Mouse (Mus musculus) CH12.LX (cell line): ENCODE data around the gene Mybpc3. TPM values are rescaled to one million over a fixed set of nuclear protein-coding genes. Genes with fewer than 3 reads are reported as not detected.

Experiments
- DNase-seq: peaks from one replicate; pipeline ENCODE4 v3.0.0-alpha.2; 2013; ENCODE audit errors: extremely low read depth
- H3K27ac ChIP-seq: 2 replicates; pipeline ENCODE4 v1.5.1; 2012; ENCODE audit warnings: low read depth, mild to moderate bottlenecking, control low read depth, moderate library complexity; ENCODE audit not compliant: insufficient read depth
- H3K27me3 ChIP-seq: replicated peaks from 2 replicates; pipeline ENCODE3; 2012; ENCODE audit warnings: inconsistent platforms
- H3K36me3 ChIP-seq, 2 experiments: replicated peaks in 1 of 2; 2 replicates each; pipeline versions ENCODE3 to v1.6.1; 2012; ENCODE audit warnings: inconsistent platforms in 1 of 2, low read length in 1 of 2, mild to moderate bottlenecking in 1 of 2, mixed read lengths in 1 of 2, moderate library complexity in 1 of 2; ENCODE audit not compliant: control insufficient read depth in 1 of 2, insufficient read depth in 1 of 2
- H3K4me1 ChIP-seq, 2 experiments: 2 replicates each; pipeline ENCODE4 v1.6.1; 2012; ENCODE audit warnings: inconsistent platforms in 1 of 2, moderate library complexity in 1 of 2; ENCODE audit not compliant: insufficient read depth in 2 of 2, control insufficient read depth in 1 of 2
- H3K4me2 ChIP-seq: 2 replicates; pipeline ENCODE4 v1.6.1; 2012; ENCODE audit warnings: low read depth, mild to moderate bottlenecking, control low read depth; ENCODE audit not compliant: poor library complexity, insufficient read depth, severe bottlenecking
- H3K4me3 ChIP-seq, 3 experiments: fragments of 150-350 bp in 1 of 3; sonication (generic) in 1 of 3; replicated peaks in 1 of 3; 2 replicates each; pipeline versions ENCODE3 to v1.5.1; 2011 to 2012; ENCODE audit warnings: low read depth in 2 of 3, low read length in 2 of 3, mild to moderate bottlenecking in 2 of 3, moderate library complexity in 2 of 3, control low read depth in 1 of 3, improper control_type of control experiment in 1 of 3, inconsistent platforms in 1 of 3, mixed read lengths in 1 of 3; ENCODE audit not compliant: poor library complexity in 1 of 3
- H3K79me2 ChIP-seq: replicated peaks from 2 replicates; pipeline ENCODE4 v1.6.1; 2012; ENCODE audit warnings: mild to moderate bottlenecking, moderate library complexity; ENCODE audit not compliant: control insufficient read depth, poor library complexity, insufficient read depth, severe bottlenecking; ENCODE audit errors: extremely low read depth
- H3K9ac ChIP-seq: 2 replicates; pipeline ENCODE4 v1.6.1; 2012; ENCODE audit warnings: low read depth, mild to moderate bottlenecking, control low read depth, moderate library complexity; ENCODE audit not compliant: insufficient read depth
- H3K9me3 ChIP-seq: replicated peaks from 2 replicates; pipeline ENCODE3; 2012; ENCODE audit warnings: low read length, inconsistent platforms, mixed read lengths
- CHD1 ChIP-seq: IDR thresholded peaks from 2 replicates; pipeline ENCODE4 v1.6.1; 2012; ENCODE audit warnings: low read depth, low read length, improper control_type of control experiment, inconsistent platforms
- CHD2 ChIP-seq: IDR thresholded peaks from 2 replicates; pipeline ENCODE4 v1.6.1; 2011; ENCODE audit warnings: low read length, improper control_type of control experiment
- CTCF ChIP-seq, 2 experiments: IDR thresholded peaks in 1 of 2; conservative IDR thresholded peaks in 1 of 2; 2 replicates each; pipeline ENCODE4 v1.5.1; 2011 to 2012; ENCODE audit warnings: low read depth in 2 of 2, low read length in 2 of 2, improper control_type of control experiment in 1 of 2, inconsistent platforms in 1 of 2, mild to moderate bottlenecking in 1 of 2, moderate library complexity in 1 of 2
- EP300 ChIP-seq: IDR thresholded peaks from 2 replicates; pipeline ENCODE4 v1.6.1; 2011; ENCODE audit warnings: low read length, improper control_type of control experiment
- ETS1 ChIP-seq: conservative IDR thresholded peaks from 2 replicates; pipeline ENCODE4 v1.6.1; 2012; ENCODE audit warnings: low read depth, mild to moderate bottlenecking, inconsistent platforms, low read length, improper control_type of control experiment, moderate library complexity
- GABPA ChIP-seq: IDR thresholded peaks from 2 replicates; pipeline ENCODE4 v1.6.1; 2012; ENCODE audit warnings: low read depth, low read length, improper control_type of control experiment, inconsistent platforms; ENCODE audit not compliant: insufficient replicate concordance
- IRF4 ChIP-seq: IDR thresholded peaks from 2 replicates; pipeline ENCODE4 v1.6.1; 2014; ENCODE audit warnings: low read depth, mild to moderate bottlenecking, inconsistent platforms, low read length, improper control_type of control experiment
- JUND ChIP-seq: conservative IDR thresholded peaks from 2 replicates; pipeline ENCODE4 v1.6.1; 2011; ENCODE audit warnings: low read depth, low read length, improper control_type of control experiment
- MAFK ChIP-seq: IDR thresholded peaks from 2 replicates; pipeline ENCODE4 v1.6.1; 2011; ENCODE audit warnings: low read length, improper control_type of control experiment; ENCODE audit not compliant: insufficient replicate concordance
- MAX ChIP-seq: IDR thresholded peaks from 2 replicates; pipeline ENCODE4 v1.6.1; 2011; ENCODE audit warnings: low read length, improper control_type of control experiment
- MAZ ChIP-seq: IDR thresholded peaks from 2 replicates; pipeline ENCODE4 v1.6.1; 2012; ENCODE audit warnings: low read depth, mild to moderate bottlenecking, inconsistent platforms, low read length, improper control_type of control experiment, moderate library complexity
- MEF2A ChIP-seq: IDR thresholded peaks from 2 replicates; pipeline ENCODE4 v1.6.1; 2014; ENCODE audit warnings: low read depth, mild to moderate bottlenecking, inconsistent platforms, low read length, improper control_type of control experiment, borderline replicate concordance
- MXI1 ChIP-seq: IDR thresholded peaks from 2 replicates; pipeline ENCODE4 v1.6.1; 2011; ENCODE audit warnings: mild to moderate bottlenecking, low read depth, low read length, improper control_type of control experiment
- MYC ChIP-seq: IDR thresholded peaks from 2 replicates; pipeline ENCODE4 v1.6.1; 2011; ENCODE audit warnings: low read depth, mild to moderate bottlenecking, improper control_type of control experiment, low read length
- NRF1 ChIP-seq: IDR thresholded peaks from 2 replicates; pipeline ENCODE4 v1.6.1; 2014; ENCODE audit warnings: low read depth, mild to moderate bottlenecking, inconsistent platforms, low read length, improper control_type of control experiment, moderate library complexity
- POLR2A ChIP-seq: IDR thresholded peaks from 2 replicates; pipeline ENCODE4 v1.6.1; 2011; ENCODE audit warnings: low read depth, mild to moderate bottlenecking, improper control_type of control experiment, low read length
- POLR2AphosphoS2 ChIP-seq: IDR thresholded peaks from 2 replicates; pipeline ENCODE4 v1.6.1; 2011; ENCODE audit warnings: low read depth, low read length, improper control_type of control experiment
- RAD21 ChIP-seq: IDR thresholded peaks from 2 replicates; pipeline ENCODE4 v1.6.1; 2011; ENCODE audit warnings: low read depth, mild to moderate bottlenecking, low read length, improper control_type of control experiment, moderate library complexity
- RCOR1 ChIP-seq: conservative IDR thresholded peaks from 2 replicates; pipeline ENCODE4 v1.6.1; 2012; ENCODE audit warnings: low read depth, mild to moderate bottlenecking, inconsistent platforms, low read length, improper control_type of control experiment
- SIN3A ChIP-seq: IDR thresholded peaks from 2 replicates; pipeline ENCODE4 v1.6.1; 2012; ENCODE audit warnings: low read length, improper control_type of control experiment, inconsistent platforms
- SMC3 ChIP-seq: IDR thresholded peaks from 2 replicates; pipeline ENCODE4 v1.6.1; 2011; ENCODE audit warnings: low read depth, low read length, improper control_type of control experiment
- TBP ChIP-seq: conservative IDR thresholded peaks from 2 replicates; pipeline ENCODE4 v1.6.1; 2011; ENCODE audit warnings: low read depth, low read length, improper control_type of control experiment
- TCF12 ChIP-seq: IDR thresholded peaks from 2 replicates; pipeline ENCODE4 v1.6.1; 2014; ENCODE audit warnings: low read depth, mild to moderate bottlenecking, inconsistent platforms, low read length, improper control_type of control experiment
- USF2 ChIP-seq: conservative IDR thresholded peaks from 2 replicates; pipeline ENCODE4 v1.6.1; 2011; ENCODE audit warnings: low read depth, low read length, improper control_type of control experiment
- ZC3H11A ChIP-seq: IDR thresholded peaks from 2 replicates; pipeline ENCODE4 v1.6.1; 2012; ENCODE audit warnings: low read depth, mild to moderate bottlenecking, inconsistent platforms, low read length, improper control_type of control experiment
- ZNF384 ChIP-seq: IDR thresholded peaks from 2 replicates; pipeline ENCODE4 v1.6.1; 2012; ENCODE audit warnings: low read depth, low read length, improper control_type of control experiment, inconsistent platforms
- dilution Hi-C: fragments of 300-500 bp; cut with MboI; formaldehyde crosslinking; loops from 2 replicates; pipeline ENCODE4 v1.14.3; 2020; ENCODE audit warnings: low sequenced_read_pairs; ENCODE audit not compliant: extremely low pct_unique_long_range_greater_than_20kb, extremely low pct_ligation_motif_present
- in situ Hi-C: fragments of 300-500 bp; cut with MboI; formaldehyde crosslinking; loops from 3 replicates; pipeline ENCODE4 v1.14.3; 2019; ENCODE audit warnings: low sequenced_read_pairs, low pct_ligation_motif_present, low pct_unique_long_range_greater_than_20kb, mixed read lengths
- polyA plus RNA-seq: library from polyadenylated mRNA; unstranded; fragments of >175 nt; gene quantifications from 2 replicates; pipeline ENCODE4 v1.2.1, GENCODE M21; 2012; ENCODE audit warnings: low read depth; ENCODE audit not compliant: insufficient read length
- total RNA-seq, 2 experiments: library from RNA; depleted of rRNA; stranded (reverse); fragments of 300-350 nt in 1 of 2; fragments of >200 nt in 1 of 2; gene quantifications; 2 replicates each; pipeline ENCODE4 v1.2.3; 2012 to 2014

Mybpc3 gene
- total and polyA plus RNA-seq, 3 experiments: 0.04 to 0.27 (median 0.07) TPM

GRCm38 (mm10) chr2:91113334-91113733 is 4.6 kb upstream of the Mybpc3 start:
- Histone ChIP-seq H3K9me3 (no peaks in the 10 kb centered on the region), H3K36me3 (peaks cover 76 to 98% of the 10 kb centered on the region in 2 experiments), H3K4me1 (0 out of 4 replicates have a peak, but pooled peaks cover 0 to 3% of the 10 kb centered on the region in 2 experiments), H3K27me3 (no peaks in the 10 kb centered on the region), H3K79me2 (peaks cover 3% of the 10 kb centered on the region), H3K27ac (no peak overlapping the region), H3K9ac (no peak overlapping the region), H3K4me2 (no peak overlapping the region), H3K4me3 (no peak overlapping the region)
- dilution Hi-C loops (no loop called here), in situ Hi-C loops (no loop called here)
- TF ChIP-seq SIN3A: no peak
- no peak for TF ChIP-seq TCF12
- TF ChIP-seq POLR2AphosphoS2: no peak
- TF ChIP-seq MAX: no peak
- no peak for TF ChIP-seq MAZ
- no peak for TF ChIP-seq EP300
- no peak for TF ChIP-seq CTCF (conservative IDR thresholded peaks at IDR 0.05 in 1 of 2, IDR thresholded peaks at IDR 0.05 in 1 of 2; ENCODE audit: low read depth in 2 of 2, low read length in 2 of 2)
- no peak for TF ChIP-seq USF2
- TF ChIP-seq RAD21: no peak
- no peak for TF ChIP-seq ZC3H11A
- no peak for TF ChIP-seq CHD1
- no peak for TF ChIP-seq MXI1
- TF ChIP-seq MYC: no peak
- TF ChIP-seq MEF2A: no peak
- no peak for TF ChIP-seq ZNF384
- no peak for DNase-seq

- Histone ChIP-seq H3K79me2 (peaks cover 1% of the 10 kb centered on the region), H3K36me3 (peaks cover 73 to 94% of the 10 kb centered on the region in 2 experiments), H3K27me3 (no peaks in the 10 kb centered on the region), H3K4me2 (no peak overlapping the region), H3K4me3 (no peak overlapping the region), H3K9me3 (no peaks in the 10 kb centered on the region), H3K9ac (no peak overlapping the region), H3K4me1 (0 out of 4 replicates have a peak, but pooled peaks cover 0 to 3% of the 10 kb centered on the region in 2 experiments), H3K27ac (no peak overlapping the region)
- in situ Hi-C loops (no loop called here), dilution Hi-C loops (no loop called here)
- TF ChIP-seq GABPA (no peak), MAFK (no peak), MYC (no peak), POLR2A (no peak), JUND (no peak), SMC3 (no peak), NRF1 (no peak), RCOR1 (no peak), USF2 (no peak), MXI1 (no peak), RAD21 (no peak), CHD2 (no peak), SIN3A (no peak), TBP (no peak), IRF4 (no peak), ETS1 (no peak)
- no peak for DNase-seq
These were observed 4.1 kb upstream of the Mybpc3 start for GRCm38 (mm10) chr2:91113852-91114251.
